Mouse (Mus musculus) monocyte, adult 2 months (primary cell): ENCODE results near the gene Fastkd5.

Source experiments
- DNase-seq, 2 experiments: peaks; one replicate each; pipeline ENCODE4 v3.0.0; 2022; ENCODE audit warnings: low spot score in 2 of 2, low read depth in 1 of 2

The Fastkd5 gene

DNA sequence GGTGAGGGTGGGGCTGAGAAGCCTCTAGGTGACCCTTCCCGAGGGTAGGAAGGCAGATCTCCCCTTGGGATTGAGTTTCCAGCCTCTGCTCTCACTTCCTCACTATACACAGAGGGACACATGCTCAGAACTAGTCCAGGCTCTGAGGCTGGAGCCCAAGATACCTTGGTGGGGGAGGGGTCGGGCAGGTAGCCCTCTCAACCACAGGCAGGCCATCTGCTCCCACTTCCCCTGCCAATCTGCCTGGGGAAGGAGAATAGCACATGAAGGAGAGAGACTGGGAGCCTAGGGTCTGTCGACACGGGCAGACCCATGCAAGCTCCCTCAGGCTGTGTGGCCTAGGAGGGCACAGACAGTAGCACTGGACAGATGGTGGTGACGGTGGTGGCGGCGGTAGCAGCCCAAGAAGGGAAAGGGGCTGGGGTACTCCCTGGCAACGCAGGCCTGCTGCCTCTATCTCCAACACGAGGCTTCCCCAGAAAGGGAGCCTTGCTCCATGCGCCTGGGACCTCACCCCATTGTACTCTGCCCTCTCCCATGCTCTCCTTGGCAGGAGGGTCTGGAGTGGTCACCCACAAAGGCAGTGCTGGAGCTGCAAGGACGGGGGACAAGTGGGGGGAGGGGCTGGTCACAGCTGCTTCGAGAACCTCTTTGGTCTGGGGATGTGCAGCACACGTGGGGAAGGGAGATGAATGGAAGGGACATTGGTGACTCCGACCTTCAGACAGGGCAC lies 4.3 kb upstream of the Fastkd5 start:
- no peak for DNase-seq

GRCm38 (mm10) chr2:130632887-130633675 lies 3.3 kb upstream of the Fastkd5 start:
- no peak for DNase-seq

GRCm38 (mm10) chr2:130632416-130632815 lies 2.6 kb upstream of the Fastkd5 start:
- DNase-seq = no peak

GRCm38 (mm10) chr2:130629080-130629838 lies 568 bp downstream of the Fastkd5 start:
- no peak for DNase-seq

GRCm38 (mm10) chr2:130628424-130628823 lies 1.4 kb downstream of the Fastkd5 start:
- DNase-seq = no peak

DNA sequence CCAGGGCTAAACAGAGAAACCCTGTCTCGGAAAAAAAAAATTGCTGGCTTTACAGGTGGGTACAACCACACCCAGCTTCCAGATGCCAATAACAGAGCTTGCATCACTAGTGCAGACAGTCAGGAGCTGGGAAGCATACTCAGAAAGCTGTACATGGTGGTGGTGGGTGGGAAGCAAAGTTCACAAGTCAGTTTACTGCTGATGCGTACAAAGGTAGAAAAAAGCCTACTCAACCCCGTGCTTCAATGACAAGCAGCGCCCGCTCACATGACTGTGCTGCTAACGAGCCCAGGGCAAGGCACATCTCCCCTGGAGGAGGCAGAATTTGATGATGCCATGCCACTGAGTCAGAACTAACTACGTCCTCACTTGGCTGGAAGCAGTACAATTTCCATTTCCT lies 10.9 kb downstream of the Fastkd5 start:
- DNase-seq = no peak

GRCm38 (mm10) chr2:130613091-130613490 lies 16.7 kb downstream of the Fastkd5 start:
- no peak for DNase-seq

DNA sequence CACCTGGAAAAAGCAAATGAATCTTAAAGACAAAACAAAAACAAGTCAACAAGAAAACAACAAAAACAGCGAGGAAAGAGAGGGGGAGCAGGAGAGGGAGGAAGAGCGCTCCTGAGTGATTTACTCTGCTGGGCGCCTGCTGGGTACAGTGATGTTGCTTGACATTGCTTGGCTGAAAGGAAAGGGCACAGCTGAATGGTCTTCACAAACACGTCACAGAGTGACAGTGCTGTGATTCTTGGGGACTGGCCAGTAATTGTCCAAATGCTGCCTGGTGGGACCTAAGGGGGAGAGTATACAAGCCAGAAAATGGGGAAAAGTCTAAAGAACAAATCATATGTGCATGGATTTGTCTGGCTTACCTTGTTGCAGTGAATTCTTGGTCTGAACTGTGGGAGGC lies 27.6 kb downstream of the Fastkd5 start:
- DNase-seq = no peak

- no peak for DNase-seq
These were observed 31.4 kb downstream of the Fastkd5 start for GRCm38 (mm10) chr2:130598399-130598798.

DNA sequence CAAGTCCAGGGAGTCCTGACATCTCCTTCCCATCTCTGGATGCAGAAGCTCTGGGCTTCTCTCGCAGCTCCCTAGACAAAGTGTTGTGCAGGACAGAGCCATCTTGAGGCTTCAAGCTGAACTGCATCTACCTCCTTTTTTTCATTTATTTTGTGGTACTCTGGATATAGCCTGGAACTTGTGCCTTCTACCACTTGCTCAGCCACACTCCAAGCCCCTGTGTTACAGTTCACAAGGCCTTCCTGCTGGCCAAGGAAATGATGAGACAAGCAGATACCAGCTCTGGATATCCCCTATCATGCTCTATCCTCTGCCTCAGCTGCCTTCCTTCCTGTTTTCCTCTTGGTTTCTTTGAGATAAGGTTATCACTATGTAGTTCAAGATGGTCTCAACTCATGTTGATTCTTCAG lies 32.2 kb downstream of the Fastkd5 start:
- no peak for DNase-seq

GRCm38 (mm10) chr2:130595596-130595995 lies 34.2 kb downstream of the Fastkd5 start:
- DNase-seq = no peak

- no peak for DNase-seq
These were observed 38.8 kb downstream of the Fastkd5 start for GRCm38 (mm10) chr2:130591016-130591415.

DNA sequence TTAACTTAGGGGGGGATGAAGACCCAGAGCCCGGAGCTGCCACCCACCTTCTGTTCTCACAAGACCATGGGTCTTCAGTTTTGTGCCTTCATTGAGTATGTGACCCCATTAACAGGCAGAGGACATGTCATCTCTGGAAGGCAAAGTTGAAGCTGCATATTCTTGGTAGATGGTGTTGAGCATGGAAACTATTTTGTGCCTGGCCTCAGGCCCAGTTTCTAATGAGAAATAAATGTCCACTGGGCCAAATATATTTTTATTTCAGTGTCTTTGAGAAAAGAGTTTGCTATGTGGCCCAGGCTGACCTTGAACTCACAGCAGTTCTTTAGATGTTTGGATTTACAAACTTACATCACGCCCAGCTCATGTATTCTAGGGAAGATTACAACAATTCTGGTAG lies 40.1 kb downstream of the Fastkd5 start:
- no peak for DNase-seq

DNA sequence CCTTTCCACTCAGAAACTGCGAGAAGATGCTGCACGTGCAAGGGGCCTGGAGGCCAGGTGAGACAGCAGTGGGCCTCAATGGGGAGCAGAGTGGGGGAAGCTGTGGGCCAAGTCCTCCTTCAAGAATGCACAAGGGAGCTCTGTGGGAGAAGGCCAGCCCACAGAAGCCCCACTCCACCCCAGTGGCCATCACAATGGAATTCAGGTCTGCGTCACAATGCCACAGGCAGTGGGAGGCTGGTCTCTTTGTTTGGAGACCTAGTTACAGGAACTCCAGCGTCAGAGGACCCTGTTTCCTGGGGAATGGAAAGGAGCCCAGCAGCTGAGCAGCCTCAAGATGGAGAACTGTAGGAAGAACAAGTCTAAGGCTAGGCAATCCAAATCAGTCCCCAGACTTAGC lies 40.7 kb downstream of the Fastkd5 start:
- DNase-seq = no peak

DNA sequence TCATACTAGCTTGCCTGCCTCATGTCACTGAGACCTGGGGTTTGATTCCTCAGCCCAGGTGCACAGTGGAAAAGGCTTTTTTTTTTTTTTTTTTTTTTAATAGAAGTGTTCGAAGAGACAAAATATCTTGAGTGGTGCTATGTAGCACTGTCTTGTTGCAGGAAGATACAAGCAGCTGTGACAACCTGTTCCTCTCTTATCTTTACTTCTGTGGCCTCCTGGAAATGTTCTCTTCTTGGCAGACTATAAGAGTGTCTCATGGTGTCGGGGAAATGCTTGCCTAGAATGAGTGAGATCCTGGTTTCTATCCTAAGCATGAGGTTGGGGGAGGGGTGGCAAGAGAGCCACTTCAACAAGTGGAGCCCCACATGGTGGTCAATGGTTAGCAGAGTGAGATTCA lies 41.5 kb downstream of the Fastkd5 start:
- DNase-seq = no peak

GRCm38 (mm10) chr2:130586016-130586415 lies 43.8 kb downstream of the Fastkd5 start:
- no peak for DNase-seq

- DNase-seq = no peak
These were observed 45.8 kb downstream of the Fastkd5 start for GRCm38 (mm10) chr2:130583902-130584560.

GRCm38 (mm10) chr2:130582552-130582951 lies 47.3 kb downstream of the Fastkd5 start, which contains the start of gene Avp:
Gene Avp (minus strand): TSS chr2:130582554.
- no peak for DNase-seq

DNA sequence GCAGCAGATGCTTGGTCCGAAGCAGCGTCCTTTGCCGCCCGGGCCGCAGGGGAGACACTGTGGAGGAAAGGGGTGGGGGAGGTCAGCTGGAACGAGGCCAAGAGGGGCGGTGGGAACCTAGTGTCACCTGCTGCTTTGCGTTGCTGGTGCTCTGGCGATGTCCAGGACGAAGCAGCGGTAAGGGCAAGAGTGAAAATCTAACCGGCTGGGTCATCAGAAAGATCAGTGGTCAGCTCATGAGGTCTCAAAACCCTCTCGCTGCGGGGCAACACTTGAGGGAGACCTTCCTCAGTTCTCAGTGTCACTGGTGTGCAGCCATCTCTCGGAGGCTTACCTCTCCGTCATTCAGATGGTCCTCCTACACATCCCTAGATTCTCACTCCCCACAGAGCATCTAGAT lies 48.6 kb downstream of the Fastkd5 start:
- no peak for DNase-seq

- no peak for DNase-seq
These were observed 50.0 kb downstream of the Fastkd5 start for GRCm38 (mm10) chr2:130579791-130580190.

- peak; percentile 24 to 50 for DNase-seq
These were observed 51.7 kb downstream of the Fastkd5 start for GRCm38 (mm10) chr2:130578148-130578547.
